Mouse (Mus musculus) intestine, embryonic 15.5 days (tissue): ENCODE measurements around the gene Tom1l2. TPM values are rescaled to one million over a fixed set of nuclear protein-coding genes. Genes with fewer than 3 reads are reported as not detected.

ENCODE experiments used
- ATAC-seq: fragments of 200-750 bp; cut with Nextera tagmentation; 2 replicates; pipeline ENCODE4 v1.8.0; 2017; ENCODE audit warnings: moderate TSS enrichment, moderate library complexity
- H3K27ac ChIP-seq: fragments of 300-500 bp; sonication (generic); 2 replicates; pipeline ENCODE4 v1.5.1; 2015; ENCODE audit warnings: mild to moderate bottlenecking, inconsistent platforms
- H3K27me3 ChIP-seq: fragments of 300-500 bp; sonication (generic); replicated peaks from 2 replicates; pipeline ENCODE4 v1.6.1; 2015; ENCODE audit warnings: inconsistent platforms
- H3K36me3 ChIP-seq: fragments of 300-500 bp; sonication (generic); 2 replicates; pipeline ENCODE4 v1.6.1; 2015; ENCODE audit warnings: inconsistent platforms
- H3K4me1 ChIP-seq: fragments of 300-500 bp; sonication (generic); replicated peaks from 2 replicates; pipeline ENCODE4 v1.6.1; 2015; ENCODE audit warnings: inconsistent platforms
- H3K4me2 ChIP-seq: fragments of 300-500 bp; sonication (generic); replicated peaks from 2 replicates; pipeline ENCODE4 v1.6.1; 2015; ENCODE audit warnings: mild to moderate bottlenecking, inconsistent platforms
- H3K4me3 ChIP-seq: fragments of 300-500 bp; sonication (generic); replicated peaks from 2 replicates; pipeline ENCODE4 v1.5.1; 2015; ENCODE audit warnings: inconsistent platforms
- H3K9ac ChIP-seq: fragments of 300-500 bp; sonication (generic); 2 replicates; pipeline ENCODE4 v1.6.1; 2015; ENCODE audit warnings: inconsistent platforms
- H3K9me3 ChIP-seq: fragments of 300-500 bp; sonication (generic); 2 replicates; pipeline ENCODE4 v1.6.1; 2016; ENCODE audit warnings: inconsistent platforms
- WGBS: fragments of 180-500 bp; shearing (Covaris S2); methylation state at CpG from one replicate; pipeline ENCODE4 v1.1.7; 2015; 5-methylcytosine and 5-hydroxymethylcytosine counted together
- polyA plus RNA-seq: library from polyadenylated mRNA; unstranded; fragments of >200 nt; fragmentation: Nextera tagmentation; extraction: Ambion mirVana; gene quantifications from 2 replicates; pipeline ENCODE4 v1.2.1, GENCODE M21; 2015

Gene Tom1l2
- polyA plus RNA-seq, 1 experiment from 2014 or later: 22.3 TPM

DNA sequence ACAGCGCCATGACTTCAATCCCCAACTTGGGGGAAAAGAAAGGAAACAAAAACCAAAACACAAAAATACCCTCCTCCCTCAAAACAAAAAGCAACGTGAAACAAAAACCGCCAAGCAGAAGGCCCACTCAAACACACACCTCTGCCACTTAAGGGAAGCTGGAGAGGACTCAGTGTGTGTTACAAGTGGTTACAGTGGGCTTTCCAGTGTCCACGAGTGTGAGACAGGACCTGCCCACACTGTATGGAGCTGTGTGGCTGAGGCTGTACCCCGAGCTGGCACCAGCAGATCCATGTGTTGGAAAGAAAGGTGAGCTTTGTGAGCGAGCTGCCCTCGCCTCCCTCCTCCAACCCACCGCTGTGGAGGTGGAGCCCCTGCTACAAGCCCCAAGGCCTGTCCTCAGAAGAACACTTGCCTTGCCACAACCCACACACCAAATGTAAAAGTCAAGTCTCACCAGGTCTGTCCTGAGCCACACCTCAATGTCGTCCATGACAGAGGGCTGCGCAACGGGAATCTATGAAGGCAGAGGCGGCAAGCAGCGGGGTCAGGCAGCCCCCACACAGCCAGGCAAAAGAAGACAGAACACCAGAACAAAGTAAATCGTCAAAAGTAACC is 120.2 kb downstream of the Tom1l2 start:
- Histone ChIP-seq H3K27ac (no peak overlapping the region), H3K4me2 (no peak overlapping the region), H3K4me1 (peaks cover 12% of the 10 kb centered on the region; the same call in 1 of the 2 replicates), H3K27me3 (no peaks in the 10 kb centered on the region), H3K36me3 (0 out of 2 replicates have a peak, but pooled peaks cover 3% of the 10 kb centered on the region), H3K9me3 (no peaks in the 10 kb centered on the region), H3K4me3 (no peak overlapping the region), H3K9ac (no peak overlapping the region)
- WGBS: 79% methylated on average over 14 of the region's 14 CpGs
- no peak for ATAC-seq

DNA sequence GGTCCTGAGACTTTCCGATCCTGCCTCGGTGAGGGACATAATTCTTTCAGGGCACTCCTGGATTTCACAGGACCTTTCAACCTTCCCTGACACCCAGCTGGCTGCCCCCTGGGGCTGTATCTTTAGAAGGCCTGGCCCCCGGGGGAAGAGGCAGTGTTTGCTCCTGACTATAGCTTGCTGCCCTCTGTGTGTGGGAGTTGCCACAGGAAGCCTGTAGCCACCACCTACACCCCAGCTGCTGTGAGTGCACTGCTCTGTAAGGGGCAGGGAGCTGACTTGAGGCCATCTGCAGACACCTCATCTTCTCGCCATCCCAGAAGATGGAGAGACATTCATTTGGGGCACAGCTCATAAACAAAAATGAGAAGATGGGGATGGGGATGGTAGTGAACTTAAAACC is 120.8 kb downstream of the Tom1l2 start:
- no peaks in the 10 kb centered on the region for H3K27me3 ChIP-seq
- 56% methylated on average over 4 of the region's 4 CpGs for WGBS
- H3K9ac ChIP-seq: no peak overlapping the region
- ATAC-seq: no peak
- no peak overlapping the region for H3K4me2 ChIP-seq
- H3K4me1 ChIP-seq: peaks cover 12% of the 10 kb centered on the region; the same call in 1 of the 2 replicates
- H3K4me3 ChIP-seq: no peak overlapping the region
- 0 out of 2 replicates have a peak, but pooled peaks cover 3% of the 10 kb centered on the region for H3K36me3 ChIP-seq
- no peaks in the 10 kb centered on the region for H3K9me3 ChIP-seq
- H3K27ac ChIP-seq: no peak overlapping the region

- peaks cover 12% of the 10 kb centered on the region; the same call in 1 of the 2 replicates for H3K4me1 ChIP-seq
- no peak overlapping the region for H3K9ac ChIP-seq
- H3K9me3 ChIP-seq: no peaks in the 10 kb centered on the region
- H3K36me3 ChIP-seq: 0 out of 2 replicates have a peak, but pooled peaks cover 3% of the 10 kb centered on the region
- H3K27me3 ChIP-seq: no peaks in the 10 kb centered on the region
- WGBS: 75% methylated on average over 3 of the region's 3 CpGs
- no peak overlapping the region for H3K27ac ChIP-seq
- no peak overlapping the region for H3K4me3 ChIP-seq
- ATAC-seq: no peak
- no peak overlapping the region for H3K4me2 ChIP-seq
These were observed 121.4 kb downstream of the Tom1l2 start for GRCm38 (mm10) chr11:60231326-60231725.

DNA sequence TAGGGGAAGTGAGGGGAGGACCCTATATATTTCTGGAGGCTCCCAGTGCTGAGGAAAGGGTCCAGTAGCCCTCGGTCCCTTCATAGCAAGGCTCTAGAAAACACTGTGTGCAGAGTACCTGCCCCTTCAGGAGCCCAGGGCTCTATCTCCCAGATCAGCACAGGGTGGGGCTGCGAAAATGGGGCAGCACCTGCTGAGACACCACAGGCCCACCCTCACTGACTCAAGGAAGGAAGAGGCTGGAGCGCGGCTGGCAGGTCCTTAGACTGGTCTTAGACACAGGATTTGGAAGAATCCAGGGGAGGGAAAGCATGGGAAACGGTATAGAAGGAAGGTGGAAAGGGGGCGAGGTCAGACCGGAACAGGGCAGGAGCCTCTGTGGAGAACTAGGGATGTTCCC is 122.2 kb downstream of the Tom1l2 start:
- ATAC-seq: peak; percentile 48
- Histone ChIP-seq H3K4me3 (no peak overlapping the region), H3K9ac (no peak overlapping the region), H3K27me3 (no peaks in the 10 kb centered on the region), H3K36me3 (0 out of 2 replicates have a peak, but pooled peaks cover 3% of the 10 kb centered on the region), H3K4me2 (peak overlapping the region; percentile 12; the same call in 1 of the 2 replicates), H3K9me3 (no peaks in the 10 kb centered on the region), H3K27ac (peak overlapping the region; percentile 68), H3K4me1 (peaks cover 12% of the 10 kb centered on the region; the same call in 1 of the 2 replicates)
- WGBS: 86% methylated on average over 7 of the region's 7 CpGs

GRCm38 (mm10) chr11:60229821-60230220 is 122.9 kb downstream of the Tom1l2 start:
- WGBS: 45% methylated on average over 13 of the region's 13 CpGs
- Histone ChIP-seq H3K4me2 (peak overlapping the region; percentile 12; the same call in 1 of the 2 replicates), H3K9ac (no peak overlapping the region), H3K9me3 (no peaks in the 10 kb centered on the region), H3K27ac (peak overlapping the region; percentile 68), H3K36me3 (0 out of 2 replicates have a peak, but pooled peaks cover 3% of the 10 kb centered on the region), H3K4me1 (peaks cover 13% of the 10 kb centered on the region; the same call in 1 of the 2 replicates), H3K27me3 (no peaks in the 10 kb centered on the region), H3K4me3 (no peak overlapping the region)
- ATAC-seq: peak; percentile 86

- no peak for ATAC-seq
These were observed 124.2 kb downstream of the Tom1l2 start for GRCm38 (mm10) chr11:60228525-60228924.

DNA sequence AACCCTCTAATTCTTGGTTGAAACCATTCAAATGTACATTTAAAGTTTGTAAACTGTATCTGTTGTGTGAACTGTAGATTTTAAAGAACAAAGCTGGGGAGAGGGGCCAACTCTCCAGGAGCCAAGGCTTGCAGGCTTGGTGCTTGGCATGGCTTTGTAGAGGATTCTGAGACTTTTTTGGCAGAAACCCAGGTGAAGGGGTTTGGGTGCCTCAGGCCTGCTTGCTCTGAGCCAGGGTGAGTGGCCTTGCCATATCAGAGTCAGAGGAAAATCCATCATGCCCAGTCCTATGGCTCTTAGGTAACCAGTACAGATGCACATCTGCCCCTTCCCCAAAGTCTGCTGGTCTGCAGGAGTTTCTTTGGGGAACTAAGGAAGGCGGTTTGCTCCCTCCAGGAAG is 126.8 kb downstream of the Tom1l2 start:
- WGBS: 79% methylated on average over 1 of the region's 1 CpGs
- Histone ChIP-seq H3K36me3 (0 out of 2 replicates have a peak, but pooled peaks cover 3% of the 10 kb centered on the region), H3K9ac (no peak overlapping the region), H3K4me1 (peaks cover 32% of the 10 kb centered on the region), H3K4me2 (no peak overlapping the region), H3K4me3 (no peak overlapping the region), H3K9me3 (no peaks in the 10 kb centered on the region), H3K27me3 (no peaks in the 10 kb centered on the region), H3K27ac (no peak overlapping the region)
- no peak for ATAC-seq

More at GRCm38 (mm10) chr11:60228525-60228924, 124.2 kb downstream of the Tom1l2 start:
- Histone ChIP-seq H3K27ac (no peak overlapping the region), H3K4me3 (no peak overlapping the region), H3K36me3 (0 out of 2 replicates have a peak, but pooled peaks cover 3% of the 10 kb centered on the region), H3K4me1 (peaks cover 15% of the 10 kb centered on the region; the same call in 1 of the 2 replicates), H3K27me3 (no peaks in the 10 kb centered on the region), H3K9me3 (no peaks in the 10 kb centered on the region), H3K9ac (no peak overlapping the region), H3K4me2 (no peak overlapping the region)
- 51% methylated on average over 3 of the region's 3 CpGs for WGBS

DNA sequence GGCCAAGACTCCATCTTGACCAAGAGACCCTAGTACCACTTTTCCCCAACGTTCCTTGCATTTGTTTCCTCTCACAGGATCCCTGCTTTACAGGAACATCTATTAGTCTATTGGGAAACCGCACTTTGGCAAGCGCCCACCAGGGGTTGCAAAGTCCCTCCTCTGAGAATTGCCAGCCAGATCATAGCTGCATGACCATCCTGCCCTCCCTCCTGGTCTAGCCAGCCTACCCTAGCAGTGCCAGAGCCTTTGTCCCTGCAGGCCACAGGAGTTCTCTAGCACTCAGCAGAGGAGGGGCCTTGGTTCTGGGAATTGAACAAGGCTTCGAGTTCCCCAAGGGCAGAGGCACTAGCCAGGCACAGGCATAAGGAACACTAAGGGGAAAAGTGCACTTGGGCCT is 128.0 kb downstream of the Tom1l2 start:
- H3K36me3 ChIP-seq: 0 out of 2 replicates have a peak, but pooled peaks cover 3% of the 10 kb centered on the region
- no peak for ATAC-seq
- no peaks in the 10 kb centered on the region for H3K27me3 ChIP-seq
- H3K4me3 ChIP-seq: no peak overlapping the region
- H3K4me2 ChIP-seq: no peak overlapping the region
- WGBS: 57% methylated on average over 4 of the region's 4 CpGs
- no peaks in the 10 kb centered on the region for H3K9me3 ChIP-seq
- H3K4me1 ChIP-seq: peaks cover 29% of the 10 kb centered on the region
- H3K27ac ChIP-seq: no peak overlapping the region
- H3K9ac ChIP-seq: no peak overlapping the region

DNA sequence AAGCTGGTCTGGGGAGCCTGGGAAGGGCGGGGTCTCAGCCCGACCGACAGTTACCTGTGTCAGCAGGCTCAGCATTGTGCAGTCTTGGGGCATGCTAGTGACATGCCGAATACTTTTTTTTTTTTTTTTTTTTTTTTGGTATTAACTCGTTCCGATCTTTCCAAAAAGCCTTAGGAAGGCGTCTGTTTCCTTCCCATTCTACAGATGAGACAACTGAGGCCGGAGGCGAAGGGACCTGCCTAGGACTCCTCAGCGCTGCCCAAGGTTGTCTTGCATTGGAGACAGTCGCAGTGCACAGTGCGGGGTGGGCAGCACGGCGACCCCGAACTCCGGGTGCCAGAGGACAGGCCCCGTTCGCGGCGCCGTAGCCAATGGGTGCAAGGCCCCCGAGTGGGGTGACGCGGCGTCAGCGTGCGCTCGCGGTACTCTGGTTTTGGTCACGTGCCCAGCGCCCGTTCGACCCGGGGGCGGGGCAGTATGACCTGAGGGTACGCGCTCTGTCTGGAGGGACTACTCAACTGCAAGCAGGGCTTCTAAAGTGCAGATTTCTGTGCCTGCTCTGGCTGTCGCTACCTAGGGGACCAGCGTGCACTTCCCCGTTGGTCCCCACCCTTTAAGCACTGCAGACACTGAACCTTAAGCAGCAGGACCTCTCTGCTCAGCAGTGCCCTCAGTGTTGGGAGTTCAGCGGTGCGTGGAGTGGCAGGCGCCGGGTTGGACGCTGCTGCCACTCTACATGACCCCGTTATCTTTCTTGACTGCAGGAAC is 130.1 kb downstream of the Tom1l2 start, which contains the start of gene Srebf1:
Srebf1 (minus strand) TSS at position 113 of the 768 bp plus-strand sequence.
- Histone ChIP-seq H3K27ac (peak within 1 kb of the TSS; percentile 89), H3K9me3 (no peaks in the 10 kb centered on the region), H3K27me3 (no peaks in the 10 kb centered on the region), H3K4me1 (peaks cover 40% of the 10 kb centered on the region), H3K4me3 (peak within 1 kb of the TSS; percentile 43), H3K4me2 (peak within 1 kb of the TSS; percentile 85), H3K36me3 (peaks cover 2% of the 10 kb centered on the region; the same call in 1 of the 2 replicates), H3K9ac (peak within 1 kb of the TSS; percentile 45)
- peak; percentile 85 for ATAC-seq
- WGBS: 4% methylated on average over 46 of the region's 46 CpGs

- no peaks in the 10 kb centered on the region for H3K9me3 ChIP-seq
- H3K4me1 ChIP-seq: peaks cover 46% of the 10 kb centered on the region
- H3K4me2 ChIP-seq: peak overlapping the region; percentile 85
- peak overlapping the region; percentile 45 for H3K9ac ChIP-seq
- H3K27ac ChIP-seq: peak overlapping the region; percentile 89
- ATAC-seq: no peak
- H3K36me3 ChIP-seq: peaks cover 4% of the 10 kb centered on the region; the same call in 1 of the 2 replicates
- peak overlapping the region; percentile 43 for H3K4me3 ChIP-seq
- no peaks in the 10 kb centered on the region for H3K27me3 ChIP-seq
- WGBS: 45% methylated on average over 3 of the region's 3 CpGs
These were observed 130.6 kb downstream of the Tom1l2 start for GRCm38 (mm10) chr11:60222085-60222468.

- H3K9me3 ChIP-seq: no peaks in the 10 kb centered on the region
- 81% methylated on average over 6 of the region's 6 CpGs for WGBS
- no peaks in the 10 kb centered on the region for H3K27me3 ChIP-seq
- no peak overlapping the region; the same call in 1 of the 2 replicates for H3K4me3 ChIP-seq
- H3K36me3 ChIP-seq: peaks cover 4% of the 10 kb centered on the region; the same call in 1 of the 2 replicates
- peak overlapping the region; percentile 85 for H3K4me2 ChIP-seq
- ATAC-seq: no peak
- H3K4me1 ChIP-seq: peaks cover 53% of the 10 kb centered on the region
- H3K27ac ChIP-seq: peak overlapping the region; percentile 89
- H3K9ac ChIP-seq: no peak overlapping the region
These were observed 131.3 kb downstream of the Tom1l2 start for GRCm38 (mm10) chr11:60221425-60221824.

DNA sequence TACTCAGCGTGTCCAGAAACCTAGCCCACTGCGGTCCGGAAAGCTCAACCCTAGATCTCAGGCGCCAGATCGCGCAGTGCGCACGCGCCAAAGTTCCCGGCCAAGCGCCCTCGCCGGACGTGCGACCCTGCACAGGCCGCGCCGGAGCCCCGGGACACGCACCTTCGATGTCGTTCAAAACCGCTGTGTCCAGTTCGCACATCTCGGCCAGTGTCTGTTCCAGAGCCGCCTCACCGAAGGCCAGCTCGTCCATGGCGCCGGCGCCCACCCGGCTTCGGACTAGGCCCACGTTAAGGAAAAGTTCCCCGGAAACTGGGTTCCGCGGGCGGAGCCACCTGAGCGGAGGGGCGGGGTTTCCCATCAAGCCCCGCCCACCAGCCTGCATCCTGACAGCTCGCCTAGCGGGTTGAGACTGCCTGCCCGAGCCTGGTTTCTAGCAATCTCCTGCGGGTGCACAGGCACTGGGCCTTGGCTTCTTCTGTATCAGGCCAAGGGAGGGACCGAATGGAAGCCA is 132.4 kb downstream of the Tom1l2 start:
- peaks cover 62% of the 10 kb centered on the region for H3K4me1 ChIP-seq
- H3K27me3 ChIP-seq: no peaks in the 10 kb centered on the region
- H3K4me2 ChIP-seq: peak overlapping the region; percentile 74
- peak overlapping the region; percentile 75 for H3K4me3 ChIP-seq
- no peaks in the 10 kb centered on the region for H3K9me3 ChIP-seq
- peak overlapping the region; percentile 87 for H3K9ac ChIP-seq
- H3K27ac ChIP-seq: peak overlapping the region; percentile 94
- peaks cover 4% of the 10 kb centered on the region; the same call in 1 of the 2 replicates for H3K36me3 ChIP-seq
- peak; percentile 79 for ATAC-seq
- under 1% methylated on average over 46 of the region's 46 CpGs for WGBS
